Mouse (Mus musculus) cerebellum, postnatal 10 days (tissue): ENCODE measurements around the gene Tjp3.

ENCODE experiments used
- DNase-seq, 2 experiments: peaks; one replicate each; pipeline ENCODE4 v3.0.0; 2021; ENCODE audit warnings: mixed read lengths in 2 of 2

Tjp3 gene

GRCm38 (mm10) chr10:81297246-81297645 is 5.9 kb upstream of the Tjp3 start:
- DNase-seq: no peak

- peak in 1 of 2 experiments; percentile 44 for DNase-seq
These were observed 3.8 kb upstream of the Tjp3 start for GRCm38 (mm10) chr10:81295185-81295584.

GRCm38 (mm10) chr10:81294442-81294841 is 3.1 kb upstream of the Tjp3 start:
- DNase-seq: peak; percentile 78 to 79

GRCm38 (mm10) chr10:81293334-81294030 is 2.1 kb upstream of the Tjp3 start:
- DNase-seq: no peak

- peak; percentile 99 for DNase-seq
These were observed 1.4 kb upstream of the Tjp3 start, which contains the start of gene Pip5k1c for GRCm38 (mm10) chr10:81292554-81293333. Gene Pip5k1c, plus strand, starts transcription at chr10:81292963.

GRCm38 (mm10) chr10:81290698-81291460 is 502 bp downstream of the Tjp3 start:
- DNase-seq: peak; percentile 54

GRCm38 (mm10) chr10:81289811-81290210 is 1.6 kb downstream of the Tjp3 start:
- peak in 1 of 2 experiments; percentile 32 for DNase-seq

GRCm38 (mm10) chr10:81289278-81289677 is 2.1 kb downstream of the Tjp3 start:
- DNase-seq: peak; percentile 83

GRCm38 (mm10) chr10:81288601-81289000 is 2.8 kb downstream of the Tjp3 start:
- peak; percentile 75 to 85 for DNase-seq

- peak; percentile 71 to 85 for DNase-seq
These were observed 3.7 kb downstream of the Tjp3 start for GRCm38 (mm10) chr10:81287513-81288157.

- DNase-seq: no peak
These were observed 4.8 kb downstream of the Tjp3 start for GRCm38 (mm10) chr10:81286586-81286985.

- DNase-seq: peak; percentile 94 to 96
These were observed 5.5 kb downstream of the Tjp3 start for GRCm38 (mm10) chr10:81285694-81286450.

GRCm38 (mm10) chr10:81284719-81285118 is 6.7 kb downstream of the Tjp3 start:
- DNase-seq: peak in 1 of 2 experiments; percentile 29

GRCm38 (mm10) chr10:81284189-81284588 is 7.2 kb downstream of the Tjp3 start:
- DNase-seq: no peak

GRCm38 (mm10) chr10:81279496-81279895 is 11.9 kb downstream of the Tjp3 start:
- DNase-seq: no peak

- DNase-seq: peak; percentile 87 to 90
These were observed 13.7 kb downstream of the Tjp3 start for GRCm38 (mm10) chr10:81277676-81278075.

GRCm38 (mm10) chr10:81273842-81274241 is 17.5 kb downstream of the Tjp3 start:
- no peak for DNase-seq

- peak in 1 of 2 experiments; percentile 27 for DNase-seq
These were observed 19.0 kb downstream of the Tjp3 start for GRCm38 (mm10) chr10:81272356-81272755.

- peak in 1 of 2 experiments; percentile 35 for DNase-seq
These were observed 22.6 kb downstream of the Tjp3 start for GRCm38 (mm10) chr10:81268643-81269412.

- peak; percentile 86 to 88 for DNase-seq
These were observed 23.3 kb downstream of the Tjp3 start for GRCm38 (mm10) chr10:81268056-81268455.
